Mouse (Mus musculus) heart, embryonic 14.5 days (tissue): ENCODE data around the gene Rbm12. TPM values are rescaled to one million over a fixed set of nuclear protein-coding genes. Genes with fewer than 3 reads are reported as not detected.

Source experiments
- ATAC-seq: fragments of 200-750 bp; cut with Nextera tagmentation; 2 replicates; pipeline ENCODE4 v1.8.0; 2017; ENCODE audit warnings: low read depth, moderate TSS enrichment; ENCODE audit not compliant: insufficient number of reproducible peaks, insufficient read depth, low FRiP score
- H3K27ac ChIP-seq, 2 experiments: fragments of 200-500 bp in 1 of 2; fragments of 300-500 bp in 1 of 2; sonication (generic) in 1 of 2; replicated peaks in 1 of 2; 2 replicates each; pipeline ENCODE4 v1.5.1; 2012 to 2014; ENCODE audit warnings: low read depth in 2 of 2, low read length in 2 of 2, control low read depth in 1 of 2, mild to moderate bottlenecking in 1 of 2, mixed read lengths in 1 of 2; ENCODE audit not compliant: control insufficient read depth in 1 of 2, insufficient read depth in 1 of 2
- H3K27me3 ChIP-seq: fragments of 300-500 bp; sonication (generic); 2 replicates; pipeline ENCODE4 v1.6.1; 2014; ENCODE audit warnings: mild to moderate bottlenecking, low read length, control low read depth; ENCODE audit not compliant: control insufficient read depth, insufficient read depth
- H3K36me3 ChIP-seq: fragments of 300-500 bp; sonication (generic); 2 replicates; pipeline ENCODE4 v1.6.1; 2014; ENCODE audit warnings: mild to moderate bottlenecking, control low read depth, low read length, mixed read lengths; ENCODE audit not compliant: control insufficient read depth, insufficient read depth
- H3K4me1 ChIP-seq, 2 experiments: fragments of 200-500 bp in 1 of 2; fragments of 300-500 bp in 1 of 2; sonication (generic) in 1 of 2; 2 replicates each; pipeline ENCODE4 v1.6.1; 2012 to 2014; ENCODE audit warnings: low read length in 2 of 2, control low read depth in 1 of 2, mixed read lengths in 1 of 2; ENCODE audit not compliant: control insufficient read depth in 2 of 2, insufficient read depth in 2 of 2
- H3K4me2 ChIP-seq: fragments of 300-500 bp; sonication (generic); 2 replicates; pipeline ENCODE4 v1.6.1; 2014; ENCODE audit warnings: mild to moderate bottlenecking, low read length
- H3K4me3 ChIP-seq, 2 experiments: fragments of 200-500 bp in 1 of 2; fragments of 300-500 bp in 1 of 2; sonication (generic) in 1 of 2; 2 replicates each; pipeline ENCODE4 v1.5.1; 2012 to 2014; ENCODE audit warnings: low read length in 2 of 2, mild to moderate bottlenecking in 2 of 2, control low read depth in 1 of 2, low read depth in 1 of 2, moderate library complexity in 1 of 2; ENCODE audit not compliant: control insufficient read depth in 1 of 2, insufficient read depth in 1 of 2
- H3K9ac ChIP-seq: fragments of 300-500 bp; sonication (generic); 2 replicates; pipeline ENCODE4 v1.6.1; 2014; ENCODE audit warnings: mild to moderate bottlenecking, low read length
- H3K9me3 ChIP-seq: fragments of 300-500 bp; sonication (generic); 2 replicates; pipeline ENCODE4 v1.6.1; 2016; ENCODE audit warnings: low read length, control low read depth; ENCODE audit not compliant: control insufficient read depth
- WGBS: fragments of 180-500 bp; shearing (Covaris S2); extraction: QIAGEN DNeasy Blood & Tissue Kit; methylation state at CpG from one replicate; pipeline ENCODE4 v1.1.7; 2014; 5-methylcytosine and 5-hydroxymethylcytosine counted together
- polyA plus RNA-seq: library from polyadenylated mRNA; unstranded; fragments of >200 nt; fragmentation: Nextera tagmentation; extraction: Ambion mirVana; gene quantifications from 2 replicates; pipeline ENCODE4 v1.2.1, GENCODE M21; 2014

Rbm12 gene
- polyA plus RNA-seq, 1 experiment from 2014 or later = 20.6 TPM

DNA sequence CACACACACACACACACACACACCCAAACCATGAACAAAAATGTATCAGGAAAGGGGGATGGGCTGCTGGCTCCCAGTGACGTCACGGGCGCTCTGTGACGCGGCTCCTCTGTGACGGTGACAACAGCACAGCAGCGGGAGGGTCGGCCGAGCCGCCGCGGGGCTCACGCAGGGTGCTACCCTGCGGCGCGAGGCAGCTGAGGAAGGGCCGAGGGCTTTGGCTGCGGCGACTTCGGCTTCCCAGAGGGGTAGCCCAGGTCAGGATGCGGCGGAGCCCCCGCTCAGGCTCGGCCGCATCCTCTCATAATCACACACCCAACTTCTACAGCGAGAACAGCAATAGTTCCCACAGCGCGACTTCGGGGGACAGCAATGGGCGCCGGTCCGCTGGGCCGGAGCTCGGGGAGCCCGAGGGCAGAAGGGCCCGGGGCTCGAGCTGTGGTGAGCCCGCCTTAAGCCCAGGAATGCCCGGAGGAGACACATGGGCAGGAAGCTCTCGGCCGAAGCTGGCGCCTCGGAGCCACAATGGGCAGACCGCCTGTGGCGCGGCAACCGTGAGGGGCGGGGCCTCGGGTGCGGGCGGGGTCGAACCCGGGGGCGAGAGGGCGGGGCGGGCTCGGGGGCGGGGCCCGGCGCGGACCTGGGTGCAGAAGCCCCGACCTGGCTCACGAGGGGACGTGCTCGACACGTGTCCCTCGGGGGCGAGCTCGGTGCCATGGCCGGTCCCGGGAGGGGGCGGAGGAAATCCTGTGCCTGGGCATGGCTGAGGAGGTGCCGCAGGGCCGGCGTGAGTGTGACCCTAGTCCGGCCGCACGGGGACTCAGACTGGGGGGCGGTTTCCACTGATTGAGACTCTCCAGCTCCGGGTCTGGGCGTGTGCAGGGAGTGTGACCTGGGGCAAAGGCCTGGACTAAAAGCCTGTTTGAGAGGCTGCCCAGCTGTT, 46.4 kb downstream of the Rbm12 start, which contains the start of gene Spag4:
TSS of gene Spag4 (plus strand) at position 77 of the 943 bp plus-strand sequence.
- peak within 1 kb of the TSS; percentile 97 for H3K4me2 ChIP-seq
- under 1% methylated on average over 81 of the region's 81 CpGs for WGBS
- H3K36me3 ChIP-seq = peaks cover 17% of the 10 kb centered on the region
- H3K9ac ChIP-seq = peak within 1 kb of the TSS; percentile 84
- ATAC-seq = peak; percentile 77
- no peaks in the 10 kb centered on the region for H3K27me3 ChIP-seq
- peak within 1 kb of the TSS; percentile 78 to 83 for H3K4me3 ChIP-seq
- peak within 1 kb of the TSS; percentile 58 to 75 for H3K27ac ChIP-seq
- H3K9me3 ChIP-seq = peaks cover 3% of the 10 kb centered on the region; the same call in 1 of the 2 replicates
- peaks cover 2 to 6% of the 10 kb centered on the region in 2 experiments; a peak in 3 of 4 replicates for H3K4me1 ChIP-seq

GRCm38 (mm10) chr2:156052816-156053215, 59.0 kb downstream of the Rbm12 start, which contains the start of gene Fer1l4:
TSS of gene Fer1l4 (minus strand) at chr2:156052947.
- Histone ChIP-seq H3K4me1 (no peaks in the 10 kb centered on the region), H3K27ac (no peak within 1 kb of the TSS), H3K27me3 (peaks cover 5% of the 10 kb centered on the region; the same call in 1 of the 2 replicates), H3K36me3 (no peaks in the 10 kb centered on the region), H3K4me3 (no peak within 1 kb of the TSS), H3K4me2 (no peak within 1 kb of the TSS), H3K9ac (no peak within 1 kb of the TSS), H3K9me3 (no peaks in the 10 kb centered on the region)
- no peak for ATAC-seq
- 79% methylated on average over 9 of the region's 9 CpGs for WGBS

DNA sequence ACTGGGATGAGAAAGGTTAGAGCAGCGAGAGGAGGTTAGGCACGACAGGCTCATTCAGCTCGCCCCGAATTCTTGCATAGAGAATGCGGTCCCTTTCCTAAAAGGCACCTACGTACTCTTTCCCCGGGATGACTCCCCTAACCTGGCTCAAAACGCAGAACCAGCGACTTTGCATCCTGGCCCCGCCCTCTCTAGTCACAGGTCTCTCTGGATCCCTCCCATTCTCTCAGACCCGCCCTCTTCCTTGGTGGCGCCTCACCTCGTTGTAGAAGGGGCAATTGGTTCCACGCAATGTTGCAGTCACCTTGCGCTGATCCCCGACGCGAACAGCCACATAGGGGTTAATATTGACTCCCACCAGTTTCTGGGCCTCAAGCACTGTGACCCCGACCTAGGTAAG, 63.8 kb downstream of the Rbm12 start:
- H3K36me3 ChIP-seq = no peaks in the 10 kb centered on the region
- no peak overlapping the region for H3K27ac ChIP-seq
- no peak overlapping the region for H3K4me3 ChIP-seq
- no peak overlapping the region for H3K9ac ChIP-seq
- H3K27me3 ChIP-seq = peaks cover 20% of the 10 kb centered on the region
- no peak for ATAC-seq
- H3K4me1 ChIP-seq = no peaks in the 10 kb centered on the region
- 10% methylated on average over 19 of the region's 19 CpGs for WGBS
- no peaks in the 10 kb centered on the region for H3K9me3 ChIP-seq
- peak overlapping the region; percentile 34; the same call in 1 of the 2 replicates for H3K4me2 ChIP-seq

DNA sequence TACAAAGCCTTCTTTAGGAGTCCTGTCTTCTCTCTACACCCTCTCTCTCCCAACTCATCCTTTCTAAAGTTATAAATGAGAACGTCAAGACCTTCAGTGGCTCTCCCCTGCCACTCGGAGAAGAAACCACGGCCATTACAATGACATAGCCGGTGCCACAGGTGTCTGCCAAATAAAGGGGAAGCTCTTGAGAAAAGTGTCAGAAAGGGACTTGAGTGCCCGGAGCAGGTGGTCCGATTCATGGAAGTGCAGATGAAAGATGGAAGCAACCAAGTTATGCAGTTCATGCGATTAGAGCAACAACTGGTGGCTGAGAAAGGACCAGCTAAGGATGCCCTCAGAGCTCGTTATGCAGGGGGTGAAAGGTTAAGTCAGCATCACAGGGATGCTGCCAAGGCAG, 68.9 kb downstream of the Rbm12 start:
- H3K9ac ChIP-seq = no peak overlapping the region
- no peak overlapping the region for H3K27ac ChIP-seq
- 80% methylated on average over 8 of the region's 8 CpGs for WGBS
- no peaks in the 10 kb centered on the region for H3K4me1 ChIP-seq
- ATAC-seq = no peak
- no peaks in the 10 kb centered on the region for H3K36me3 ChIP-seq
- H3K9me3 ChIP-seq = no peaks in the 10 kb centered on the region
- H3K27me3 ChIP-seq = peaks cover 16% of the 10 kb centered on the region
- no peak overlapping the region for H3K4me3 ChIP-seq
- H3K4me2 ChIP-seq = no peak overlapping the region

Other genes starting within 250 kb of the Rbm12 start
- gene Uqcc1, start 181.7 kb downstream of the Rbm12 start, polyA plus RNA-seq = 110 and 116 TPM in 2 replicates
- gene Gm15557, start 171.2 kb downstream of the Rbm12 start, polyA plus RNA-seq = not detected in 2 replicates
- gene Gdf5, start 166.6 kb downstream of the Rbm12 start, polyA plus RNA-seq = 0.27 and 0.44 TPM in 2 replicates
- 6.9 and 7.2 TPM in 2 replicates for gene Cep250, start 155.5 kb downstream of the Rbm12 start, polyA plus RNA-seq
- gene 6430550D23Rik, start 104.0 kb downstream of the Rbm12 start, polyA plus RNA-seq = 0.47 and 1.7 TPM in 2 replicates
- 169 and 188 TPM in 2 replicates for gene Ergic3, start 103.9 kb downstream of the Rbm12 start, polyA plus RNA-seq
- not detected in 2 replicates for gene Fer1l4, start 59.0 kb downstream of the Rbm12 start, polyA plus RNA-seq
- gene Spag4, start 46.8 kb downstream of the Rbm12 start, polyA plus RNA-seq = 1.8 and 2.3 TPM in 2 replicates
- 21.8 and 22.1 TPM in 2 replicates for gene Cpne1, start within 50 bp of the Rbm12 start, polyA plus RNA-seq
- gene Gm28036, start 15.1 kb upstream of the Rbm12 start, polyA plus RNA-seq = 7.6 and 9.4 TPM in 2 replicates
- gene Romo1, start 32.1 kb upstream of the Rbm12 start, polyA plus RNA-seq = 463 and 501 TPM in 2 replicates
- gene Nfs1, start 32.2 kb upstream of the Rbm12 start, polyA plus RNA-seq = 63.8 and 64.8 TPM in 2 replicates
- gene Rbm39, start 68.3 kb upstream of the Rbm12 start, polyA plus RNA-seq = 407 and 423 TPM in 2 replicates
- 44.6 and 51.3 TPM in 2 replicates for gene Phf20, start 84.5 kb upstream of the Rbm12 start, polyA plus RNA-seq
- gene Cnbd2, start 200.3 kb upstream of the Rbm12 start, polyA plus RNA-seq = 3.0 and 3.7 TPM in 2 replicates
- 63.5 and 68.9 TPM in 2 replicates for gene Scand1, start 200.7 kb upstream of the Rbm12 start, polyA plus RNA-seq